Mouse (Mus musculus): ENCODE measurements around the gene Spx. TPM values are rescaled to one million over a fixed set of nuclear protein-coding genes. Genes with fewer than 3 reads are reported as not detected.

Spx gene
- polyA plus RNA-seq, 1 experiment = not detected

DNA sequence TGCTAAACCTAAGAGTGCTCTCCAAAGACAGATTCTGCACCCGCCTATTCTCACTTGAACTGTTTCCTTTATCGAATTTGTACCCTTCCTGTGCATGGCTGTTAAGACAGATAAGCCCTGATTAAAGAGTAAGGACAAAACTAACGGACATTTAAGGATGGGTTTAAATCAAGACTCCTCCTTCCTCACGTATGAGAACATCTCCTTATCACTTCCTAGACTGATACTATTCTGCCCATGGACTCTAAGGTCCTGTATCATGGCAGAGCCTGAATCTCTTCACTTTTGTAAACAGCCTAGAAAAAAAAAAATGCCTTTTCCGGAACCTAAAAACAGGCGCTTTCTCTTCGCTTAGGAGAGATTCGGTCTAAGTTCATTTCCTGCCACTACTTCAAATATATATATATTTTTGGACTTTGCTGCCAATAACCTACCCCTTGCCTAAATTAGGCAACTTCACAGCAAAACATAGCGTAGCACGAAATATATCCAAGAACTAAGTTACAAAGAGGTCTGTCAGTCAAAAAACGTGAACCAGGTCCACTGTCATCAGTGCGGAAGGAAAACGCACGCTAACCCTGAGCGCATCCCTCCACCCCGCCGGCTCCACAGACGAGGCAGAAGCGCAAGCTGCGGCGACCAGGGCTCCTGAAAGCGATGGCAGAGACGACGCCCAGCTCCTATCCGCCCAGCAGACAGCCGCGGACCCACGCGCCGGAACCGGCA lies 26.8 kb upstream of the Spx start:
- Histone ChIP-seq H3K36me3 (ENCODE audit: control insufficient read depth, insufficient read depth, low read length, poor library complexity, severe bottlenecking) (no peaks in the 10 kb centered on the region), H3K4me3 (ENCODE audit: low read depth, low read length) (peak overlapping the region; percentile 93), H3K27ac (ENCODE audit: insufficient read depth, low read length) (no peak overlapping the region), H3K9me3 (replicated peaks; ENCODE audit: control insufficient read depth, insufficient read depth, low read length, poor library complexity, severe bottlenecking) (no peaks in the 10 kb centered on the region), H3K9ac (ENCODE audit: low read depth, poor library complexity, severe bottlenecking) (peak overlapping the region; percentile 91), H3K4me1 (ENCODE audit: control insufficient read depth, insufficient read depth, low read length) (no peaks in the 10 kb centered on the region), H3K27me3 (ENCODE audit: control insufficient read depth, insufficient read depth, low read length, poor library complexity, severe bottlenecking) (no peaks in the 10 kb centered on the region)
- TF ChIP-seq CTCF (IDR thresholded peaks at IDR 0.05; ENCODE audit: low read depth, low read length) = no peak
- no peak for TF ChIP-seq POLR2A (IDR thresholded peaks at IDR 0.05; ENCODE audit: insufficient read depth, low read length)
- TF ChIP-seq EP300 (IDR thresholded peaks at IDR 0.05; ENCODE audit: insufficient read depth, low read depth, low read length) = no peak

DNA sequence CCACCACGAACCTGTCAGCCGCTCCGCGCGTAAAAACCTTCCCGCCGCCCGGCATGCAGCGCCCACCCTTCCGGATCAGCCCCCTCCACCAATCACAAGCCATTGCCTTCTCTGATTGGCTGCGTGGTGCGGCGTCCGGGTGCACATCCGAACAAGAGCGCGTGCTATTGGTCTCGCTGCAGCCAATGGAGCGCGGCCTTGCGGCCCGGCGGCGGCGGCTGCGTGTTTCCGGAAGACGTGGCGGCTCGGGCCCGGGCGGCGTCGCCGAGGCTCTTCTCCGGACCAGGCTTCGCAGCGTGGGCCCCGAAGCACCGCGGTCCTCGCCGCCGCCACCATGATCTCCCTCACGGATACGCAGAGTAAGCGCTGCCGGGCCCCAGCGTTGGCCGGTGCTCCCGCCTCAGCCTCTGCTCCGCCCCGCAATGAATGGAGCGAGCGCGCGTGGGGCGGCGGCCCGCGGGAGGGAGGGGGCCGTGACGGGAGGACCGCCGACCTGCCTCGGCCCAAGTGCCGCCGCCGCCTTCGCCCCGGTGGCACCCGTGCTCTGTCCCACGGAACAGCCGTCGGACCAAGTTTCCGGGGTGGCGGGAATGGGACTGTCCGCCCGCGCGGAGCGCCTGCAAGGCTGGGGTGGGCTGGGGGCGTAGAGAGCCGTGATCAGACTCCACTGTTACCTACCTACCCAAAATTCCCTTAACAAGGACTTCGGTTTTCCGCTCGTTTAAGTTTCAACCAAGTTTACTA lies 26.1 kb upstream of the Spx start, which contains the start of the genes Recql and Golt1b:
Recql (minus strand) TSS at position 77 of the 744 bp plus-strand sequence.
Golt1b (plus strand) TSS at position 211 of the 744 bp plus-strand sequence.
- peak within 1 kb of the TSS; percentile 91 for H3K9ac ChIP-seq (ENCODE audit: low read depth, poor library complexity, severe bottlenecking)
- H3K27me3 ChIP-seq (ENCODE audit: control insufficient read depth, insufficient read depth, low read length, poor library complexity, severe bottlenecking) = no peaks in the 10 kb centered on the region
- no peak for TF ChIP-seq POLR2A (IDR thresholded peaks at IDR 0.05; ENCODE audit: insufficient read depth, low read length)
- TF ChIP-seq CTCF (IDR thresholded peaks at IDR 0.05; ENCODE audit: low read depth, low read length) = no peak
- TF ChIP-seq EP300 (IDR thresholded peaks at IDR 0.05; ENCODE audit: insufficient read depth, low read depth, low read length) = no peak
- H3K9me3 ChIP-seq (replicated peaks; ENCODE audit: control insufficient read depth, insufficient read depth, low read length, poor library complexity, severe bottlenecking) = no peaks in the 10 kb centered on the region
- no peaks in the 10 kb centered on the region for H3K4me1 ChIP-seq (ENCODE audit: control insufficient read depth, insufficient read depth, low read length)
- H3K4me3 ChIP-seq (ENCODE audit: low read depth, low read length) = peak within 1 kb of the TSS; percentile 93
- H3K27ac ChIP-seq (ENCODE audit: insufficient read depth, low read length) = no peak within 1 kb of the TSS
- no peaks in the 10 kb centered on the region; the same call in 1 of the 2 replicates for H3K36me3 ChIP-seq (ENCODE audit: control insufficient read depth, insufficient read depth, low read length, poor library complexity, severe bottlenecking)

DNA sequence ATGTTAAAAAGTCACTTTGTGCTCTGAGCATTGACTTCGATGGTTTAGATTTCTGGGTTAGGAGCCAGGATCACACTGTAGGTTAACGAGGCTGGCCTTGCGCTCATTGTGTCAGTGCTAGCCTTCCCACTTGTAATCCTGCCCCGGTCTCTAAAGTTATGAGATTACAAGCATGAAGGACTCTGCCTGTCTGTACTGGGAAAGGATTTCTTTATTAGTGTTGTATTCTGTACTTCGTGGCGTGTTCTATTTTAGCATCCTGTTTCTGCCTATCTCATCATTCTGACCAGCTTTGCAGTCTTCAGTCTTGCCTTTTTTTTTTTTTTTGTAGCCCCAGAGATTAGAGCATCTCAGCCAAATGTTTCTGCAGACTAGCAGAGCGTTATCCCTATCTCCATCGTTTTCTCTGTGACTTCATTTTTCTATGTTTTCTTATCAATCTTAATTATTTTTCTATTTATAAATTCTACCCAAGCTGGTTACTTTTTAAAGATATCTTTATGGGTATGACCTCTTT lies 25.4 kb upstream of the Spx start:
- peak overlapping the region; percentile 91 for H3K9ac ChIP-seq (ENCODE audit: low read depth, poor library complexity, severe bottlenecking)
- no peaks in the 10 kb centered on the region for H3K9me3 ChIP-seq (replicated peaks; ENCODE audit: control insufficient read depth, insufficient read depth, low read length, poor library complexity, severe bottlenecking)
- peak overlapping the region; percentile 88 for H3K4me3 ChIP-seq (ENCODE audit: low read depth, low read length)
- peaks cover 3% of the 10 kb centered on the region; the same call in 1 of the 2 replicates for H3K36me3 ChIP-seq (ENCODE audit: control insufficient read depth, insufficient read depth, low read length, poor library complexity, severe bottlenecking)
- H3K27ac ChIP-seq (ENCODE audit: insufficient read depth, low read length) = no peak overlapping the region
- no peak for TF ChIP-seq CTCF (IDR thresholded peaks at IDR 0.05; ENCODE audit: low read depth, low read length)
- no peak for TF ChIP-seq POLR2A (IDR thresholded peaks at IDR 0.05; ENCODE audit: insufficient read depth, low read length)
- TF ChIP-seq EP300 (IDR thresholded peaks at IDR 0.05; ENCODE audit: insufficient read depth, low read depth, low read length) = no peak
- H3K4me1 ChIP-seq (ENCODE audit: control insufficient read depth, insufficient read depth, low read length) = no peaks in the 10 kb centered on the region
- H3K27me3 ChIP-seq (ENCODE audit: control insufficient read depth, insufficient read depth, low read length, poor library complexity, severe bottlenecking) = no peaks in the 10 kb centered on the region

DNA sequence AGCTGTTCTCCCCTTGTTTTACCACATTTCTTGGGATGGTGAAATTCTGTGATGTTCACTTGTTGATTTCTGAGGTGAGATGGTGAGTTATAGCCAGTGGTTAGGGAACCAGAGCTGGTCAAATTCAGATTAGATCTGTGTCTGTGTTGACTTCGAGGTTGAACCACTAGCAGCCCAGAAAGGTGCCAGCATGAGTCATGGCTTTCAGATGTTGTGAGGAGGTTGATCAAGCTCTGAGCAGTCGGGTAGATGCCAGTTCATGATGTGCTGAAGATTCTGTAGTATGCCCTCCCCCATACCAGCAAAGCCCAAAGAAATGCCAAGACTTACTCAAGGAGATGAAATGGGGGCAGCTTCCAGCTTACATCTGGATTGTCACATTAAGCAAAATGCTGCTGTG lies 24.1 kb upstream of the Spx start:
- TF ChIP-seq EP300 (IDR thresholded peaks at IDR 0.05; ENCODE audit: insufficient read depth, low read depth, low read length) = no peak
- no peak for TF ChIP-seq CTCF (IDR thresholded peaks at IDR 0.05; ENCODE audit: low read depth, low read length)
- TF ChIP-seq POLR2A (IDR thresholded peaks at IDR 0.05; ENCODE audit: insufficient read depth, low read length) = no peak
- H3K4me3 ChIP-seq (ENCODE audit: low read depth, low read length) = no peak overlapping the region
- H3K36me3 ChIP-seq (ENCODE audit: control insufficient read depth, insufficient read depth, low read length, poor library complexity, severe bottlenecking) = peaks cover 11% of the 10 kb centered on the region; the same call in 1 of the 2 replicates
- no peaks in the 10 kb centered on the region for H3K27me3 ChIP-seq (ENCODE audit: control insufficient read depth, insufficient read depth, low read length, poor library complexity, severe bottlenecking)
- no peaks in the 10 kb centered on the region for H3K4me1 ChIP-seq (ENCODE audit: control insufficient read depth, insufficient read depth, low read length)
- H3K9me3 ChIP-seq (replicated peaks; ENCODE audit: control insufficient read depth, insufficient read depth, low read length, poor library complexity, severe bottlenecking) = no peaks in the 10 kb centered on the region
- no peak overlapping the region for H3K9ac ChIP-seq (ENCODE audit: low read depth, poor library complexity, severe bottlenecking)
- no peak overlapping the region for H3K27ac ChIP-seq (ENCODE audit: insufficient read depth, low read length)

DNA sequence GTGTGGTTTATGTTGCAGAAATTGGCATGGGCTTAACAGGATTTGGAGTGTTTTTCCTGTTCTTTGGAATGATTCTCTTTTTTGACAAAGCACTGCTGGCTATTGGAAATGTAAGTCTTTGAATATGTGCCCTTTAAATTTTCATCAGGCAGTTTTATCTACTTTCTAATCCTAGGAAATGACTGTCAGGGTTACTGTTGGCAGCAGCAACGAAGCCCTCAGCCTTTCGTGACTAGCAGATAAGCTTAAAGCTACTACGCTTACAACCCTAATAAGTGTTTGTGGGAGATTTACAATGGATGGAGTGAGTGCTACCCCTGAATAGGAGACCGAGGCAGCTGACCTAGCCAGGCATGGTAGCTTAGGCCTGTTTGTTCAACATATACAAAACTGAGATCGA lies 20.9 kb upstream of the Spx start:
- TF ChIP-seq POLR2A (IDR thresholded peaks at IDR 0.05; ENCODE audit: insufficient read depth, low read length) (no peak), CTCF (IDR thresholded peaks at IDR 0.05; ENCODE audit: low read depth, low read length) (no peak), EP300 (IDR thresholded peaks at IDR 0.05; ENCODE audit: insufficient read depth, low read depth, low read length) (no peak)
- Histone ChIP-seq H3K4me3 (ENCODE audit: low read depth, low read length) (no peak overlapping the region), H3K27me3 (ENCODE audit: control insufficient read depth, insufficient read depth, low read length, poor library complexity, severe bottlenecking) (no peaks in the 10 kb centered on the region), H3K36me3 (ENCODE audit: control insufficient read depth, insufficient read depth, low read length, poor library complexity, severe bottlenecking) (peaks cover 31% of the 10 kb centered on the region), H3K9me3 (replicated peaks; ENCODE audit: control insufficient read depth, insufficient read depth, low read length, poor library complexity, severe bottlenecking) (no peaks in the 10 kb centered on the region), H3K27ac (ENCODE audit: insufficient read depth, low read length) (no peak overlapping the region), H3K4me1 (ENCODE audit: control insufficient read depth, insufficient read depth, low read length) (no peaks in the 10 kb centered on the region), H3K9ac (ENCODE audit: low read depth, poor library complexity, severe bottlenecking) (no peak overlapping the region)

Data from ES-Bruce4 (cell line).